Mouse (Mus musculus) cerebellum, adult 2 months (tissue): ENCODE data around the gene 4933428G20Rik.

Experiments used
- CTCF ChIP-seq: fragments of 200-500 bp; IDR thresholded peaks from 2 replicates; pipeline ENCODE4 v1.5.1; 2011; ENCODE audit warnings: low read depth, mild to moderate bottlenecking, control low read depth, low read length, moderate library complexity, borderline replicate concordance; ENCODE audit not compliant: insufficient read depth
- POLR2A ChIP-seq: fragments of 200-500 bp; IDR thresholded peaks from 2 replicates; pipeline ENCODE4 v1.6.1; 2011; ENCODE audit warnings: low read length, control low read depth, borderline replicate concordance; ENCODE audit not compliant: insufficient read depth

- TF ChIP-seq CTCF (no peak), POLR2A (no peak)
These were observed 28.9 kb downstream of the 4933428G20Rik start for GRCm38 (mm10) chr11:97471276-97471675.
